ENCODE assay signal across 30 mouse cellular contexts in genomic region chr16:18672027-18672426, GRCm38 (mm10). TPM values are rescaled to one million over a fixed set of nuclear protein-coding genes. Genes with fewer than 3 reads are reported as not detected.
"Had no signal": no experiment of that assay in that cellular context is flagged by ENCODE, and none has a peak within 500 bp of the region (broad histone marks: within the 10 kb centered on the region; RNA-seq: fewer than 3 reads in every experiment).

No protein-coding gene starts in this region.

- H3K4me3 ChIP-seq: embryonic facial prominence, embryonic 10.5 days; embryonic facial prominence, embryonic 12.5 days; embryonic facial prominence, embryonic 13.5 days; embryonic facial prominence, embryonic 15.5 days; erythroblast, embryonic 14.5 days; forebrain, embryonic 10.5 days; forebrain, embryonic 12.5 days; forebrain, embryonic 13.5 days; forebrain, embryonic 15.5 days; gastrocnemius, adult 2 months had no signal

- H3K36me3 ChIP-seq: embryonic facial prominence, embryonic 10.5 days; embryonic facial prominence, embryonic 12.5 days; embryonic facial prominence, embryonic 13.5 days; embryonic facial prominence, embryonic 15.5 days; forebrain, embryonic 10.5 days; forebrain, embryonic 12.5 days; forebrain, embryonic 15.5 days had no signal

- H3K27me3 ChIP-seq: embryonic facial prominence, embryonic 12.5 days; embryonic facial prominence, embryonic 13.5 days; embryonic facial prominence, embryonic 15.5 days; forebrain, embryonic 12.5 days; forebrain, embryonic 13.5 days; forebrain, embryonic 15.5 days had no signal

- H3K9me3 ChIP-seq: embryonic facial prominence, embryonic 10.5 days; embryonic facial prominence, embryonic 12.5 days; embryonic facial prominence, embryonic 13.5 days; embryonic facial prominence, embryonic 15.5 days; forebrain, embryonic 10.5 days; forebrain, embryonic 12.5 days; forebrain, embryonic 13.5 days; forebrain, embryonic 15.5 days had no signal

- H3K9ac ChIP-seq: embryonic facial prominence, embryonic 12.5 days; embryonic facial prominence, embryonic 13.5 days; embryonic facial prominence, embryonic 15.5 days; forebrain, embryonic 12.5 days; forebrain, embryonic 13.5 days; forebrain, embryonic 15.5 days; forebrain, postnatal 0 days had no signal

- ATAC-seq: forebrain, embryonic 13.5 days; forebrain, embryonic 14.5 days; forebrain, embryonic 15.5 days; forebrain, embryonic 16.5 days; forebrain, postnatal 0 days had no signal

- DNase-seq: cerebellum, adult 8-10 months; cerebellum, adult 9-10 months; cerebellum, adult 9-11 months; cerebellum, postnatal 10 days; cerebellum, postnatal 14 days; cerebellum, postnatal 25 days; cerebellum, postnatal 36 days; embryo, embryonic 11 days; forebrain, postnatal 0 days; gastrocnemius, adult 2 months; gastrocnemius, postnatal 10 days; gastrocnemius, postnatal 14 days; gastrocnemius, postnatal 25 days; gastrocnemius, postnatal 36 days; heart, adult 18-20 months had no signal

- H3K4me1 ChIP-seq: embryonic facial prominence, embryonic 10.5 days; embryonic facial prominence, embryonic 12.5 days; embryonic facial prominence, embryonic 13.5 days; embryonic facial prominence, embryonic 15.5 days; forebrain, embryonic 10.5 days; forebrain, embryonic 12.5 days; forebrain, embryonic 13.5 days; forebrain, embryonic 15.5 days had no signal

- H3K4me2 ChIP-seq: embryonic facial prominence, embryonic 12.5 days; embryonic facial prominence, embryonic 13.5 days; embryonic facial prominence, embryonic 15.5 days; forebrain, embryonic 12.5 days; forebrain, embryonic 13.5 days; forebrain, embryonic 15.5 days had no signal

- H3K27ac ChIP-seq: embryonic facial prominence, embryonic 10.5 days; embryonic facial prominence, embryonic 12.5 days; embryonic facial prominence, embryonic 13.5 days; embryonic facial prominence, embryonic 15.5 days; forebrain, embryonic 10.5 days; forebrain, embryonic 12.5 days; forebrain, embryonic 13.5 days; forebrain, embryonic 15.5 days; gastrocnemius, adult 2 months had no signal

RNA-seq across cellular contexts. Expression of gene Sept5, which starts 42.3 kb away (rescaled TPM):
- polyA plus RNA-seq: erythroblast, embryonic 14.5 days had no signal

RNA-seq across cellular contexts. Expression of gene Gm49601, which starts 45.8 kb away (rescaled TPM):
- total RNA-seq: common myeloid progenitor, adult 5-6 weeks had no signal

RNA-seq across cellular contexts. Expression of gene Gp1bb, which starts 49.8 kb away (rescaled TPM):
- total RNA-seq: gastrocnemius, adult 18-20 months; gastrocnemius, adult 2 months; gastrocnemius, adult 8-10 months; gastrocnemius, postnatal 10 days; gastrocnemius, postnatal 14 days; gastrocnemius, postnatal 36 days; granulocyte monocyte progenitor cell, adult 5-6 weeks had no signal
